Mouse (Mus musculus) hindbrain, postnatal 0 days (tissue): Measurements from ENCODE around the gene Nexn. TPM values are rescaled to one million over a fixed set of nuclear protein-coding genes. Genes with fewer than 3 reads are reported as not detected.

ENCODE experiments used
- ATAC-seq: fragments of 200-750 bp; cut with Nextera tagmentation; 2 replicates; pipeline ENCODE4 v1.8.0; 2017; ENCODE audit warnings: mild to moderate bottlenecking, moderate TSS enrichment, moderate library complexity
- DNase-seq: peaks from one replicate; pipeline ENCODE4 v3.0.0-alpha.2; 2015; ENCODE audit warnings: low spot score
- H3K27ac ChIP-seq: fragments of 300-500 bp; sonication (generic); 2 replicates; pipeline ENCODE4 v1.5.1; 2014; ENCODE audit warnings: mild to moderate bottlenecking
- H3K27me3 ChIP-seq: fragments of 300-500 bp; sonication (generic); 2 replicates; pipeline ENCODE4 v1.6.1; 2014; ENCODE audit warnings: low read length, mixed read lengths; ENCODE audit not compliant: insufficient read depth
- H3K36me3 ChIP-seq: fragments of 300-500 bp; sonication (generic); 2 replicates; pipeline ENCODE4 v1.6.1; 2014; ENCODE audit warnings: low read length, mixed read lengths; ENCODE audit not compliant: insufficient read depth
- H3K4me1 ChIP-seq: fragments of 300-500 bp; sonication (generic); 2 replicates; pipeline ENCODE4 v1.6.1; 2014; ENCODE audit warnings: antibody characterized with exemption, low read length, mixed read lengths; ENCODE audit not compliant: insufficient read depth
- H3K4me2 ChIP-seq: fragments of 300-500 bp; sonication (generic); 2 replicates; pipeline ENCODE4 v1.6.1; 2014; ENCODE audit warnings: low read depth, mild to moderate bottlenecking, low read length, moderate library complexity, mixed read lengths
- H3K4me3 ChIP-seq: fragments of 300-500 bp; sonication (generic); 2 replicates; pipeline ENCODE4 v1.5.1; 2014; ENCODE audit warnings: low read length
- H3K9ac ChIP-seq: fragments of 300-500 bp; sonication (generic); replicated peaks from 2 replicates; pipeline ENCODE4 v1.6.1; 2014; ENCODE audit warnings: mild to moderate bottlenecking, low read length, moderate library complexity, mixed read lengths
- H3K9me3 ChIP-seq: fragments of 300-500 bp; sonication (generic); 2 replicates; pipeline ENCODE4 v1.6.1; 2016; ENCODE audit warnings: low read length, mixed read lengths
- CTCF ChIP-seq: IDR thresholded peaks from 2 replicates; pipeline ENCODE4 v1.5.1; 2016; ENCODE audit warnings: antibody characterized with exemption, control low read depth, low read depth
- WGBS: fragments of 180-500 bp; shearing (Covaris S2); extraction: QIAGEN DNeasy Blood & Tissue Kit; methylation state at CpG from one replicate; pipeline ENCODE4 v1.1.7; 2014; 5-methylcytosine and 5-hydroxymethylcytosine counted together
- polyA plus RNA-seq: library from polyadenylated mRNA; unstranded; fragments of >200 nt; fragmentation: Nextera tagmentation; extraction: Ambion mirVana; gene quantifications from 2 replicates; pipeline ENCODE4 v1.2.1, GENCODE M21; 2015
- total RNA-seq: library from RNA; depleted of rRNA; stranded (reverse); fragments of >200 nt; gene quantifications from 2 replicates; pipeline ENCODE4 v1.2.3, GENCODE M21; 2014

The Nexn gene
- total and polyA plus RNA-seq, 2 experiments from 2014 or later, result 0.37 to 2.5 TPM

DNA sequence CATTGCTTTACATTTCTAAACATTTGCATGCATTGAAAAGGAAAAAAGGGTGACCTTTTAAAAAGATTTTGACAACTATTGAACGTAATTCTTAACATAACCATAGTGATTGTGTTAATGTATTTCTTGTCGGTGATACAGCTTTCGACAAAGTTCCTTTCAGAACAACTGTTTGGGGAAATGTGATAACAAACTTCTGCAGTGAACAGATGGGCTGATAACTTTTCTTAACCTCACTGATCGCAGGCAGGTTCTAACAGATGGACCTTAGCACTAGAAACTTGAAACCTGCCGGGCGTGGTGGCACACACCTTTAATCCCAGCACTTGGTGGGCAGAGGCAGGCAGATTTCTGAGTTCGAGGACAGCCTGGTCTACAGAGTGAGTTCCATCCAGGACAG is 37.3 kb downstream of the Nexn start:
- peaks cover 41% of the 10 kb centered on the region for H3K36me3 ChIP-seq
- DNase-seq (no peak), ATAC-seq (no peak)
- no peak for TF ChIP-seq CTCF
- no peak overlapping the region for H3K4me2 ChIP-seq
- H3K27ac ChIP-seq, result no peak overlapping the region
- H3K9me3 ChIP-seq, result no peaks in the 10 kb centered on the region
- H3K4me1 ChIP-seq, result no peaks in the 10 kb centered on the region
- no peaks in the 10 kb centered on the region for H3K27me3 ChIP-seq
- WGBS, result 95% methylated on average over 7 of the region's 7 CpGs
- H3K9ac ChIP-seq, result no peak overlapping the region
- H3K4me3 ChIP-seq, result no peak overlapping the region

DNA sequence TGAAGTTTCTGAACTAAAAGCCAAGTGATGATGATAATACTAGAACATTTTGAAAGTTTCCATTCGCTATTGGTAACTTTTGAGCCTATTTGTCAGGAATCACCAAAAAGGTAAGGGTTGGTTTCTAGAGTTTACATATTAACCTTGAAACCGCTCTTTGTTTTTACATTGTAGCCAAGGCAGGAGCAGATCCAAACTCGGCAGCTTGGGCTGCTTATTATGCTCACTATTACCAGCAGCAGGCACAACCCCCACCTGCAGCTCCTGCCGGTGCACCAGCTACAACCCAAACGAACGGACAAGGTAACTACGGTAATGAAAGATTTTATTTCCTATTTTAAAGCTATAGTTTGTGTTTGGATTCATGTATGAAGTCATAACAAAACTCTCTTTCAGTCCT is 40.2 kb downstream of the Nexn start:
- Histone ChIP-seq H3K36me3 (peaks cover 55% of the 10 kb centered on the region), H3K4me3 (no peak overlapping the region), H3K9me3 (no peaks in the 10 kb centered on the region), H3K4me2 (no peak overlapping the region), H3K27me3 (no peaks in the 10 kb centered on the region), H3K9ac (no peak overlapping the region), H3K4me1 (no peaks in the 10 kb centered on the region), H3K27ac (no peak overlapping the region)
- DNase-seq, result no peak
- ATAC-seq, result no peak
- WGBS, result 91% methylated on average over 7 of the region's 7 CpGs
- TF ChIP-seq CTCF, result no peak

DNA sequence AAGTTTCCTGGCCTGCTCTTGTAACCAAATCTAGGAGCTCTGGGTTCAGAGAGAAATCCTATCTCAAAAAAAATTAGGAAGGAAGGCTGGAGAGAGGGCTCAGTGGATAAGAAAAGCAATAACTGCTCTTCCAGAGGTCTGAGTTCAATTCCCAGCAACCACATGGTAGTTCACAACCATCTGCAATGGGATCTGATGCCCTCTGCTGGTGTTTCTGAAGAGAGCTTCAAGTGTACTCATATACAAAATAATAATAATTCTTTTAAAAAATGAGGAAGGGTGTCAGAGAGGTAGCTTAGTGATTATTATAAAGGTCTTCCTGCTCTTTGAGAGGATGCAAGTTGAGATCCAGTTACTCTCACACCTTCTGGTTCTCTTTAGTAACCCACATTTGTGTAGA is 41.2 kb downstream of the Nexn start:
- Histone ChIP-seq H3K4me1 (no peaks in the 10 kb centered on the region), H3K27ac (no peak overlapping the region), H3K4me3 (no peak overlapping the region), H3K9me3 (no peaks in the 10 kb centered on the region), H3K27me3 (no peaks in the 10 kb centered on the region), H3K9ac (no peak overlapping the region), H3K4me2 (no peak overlapping the region), H3K36me3 (peaks cover 61% of the 10 kb centered on the region)
- peak; percentile 30 for TF ChIP-seq CTCF
- no peak for ATAC-seq
- no peak for DNase-seq

DNA sequence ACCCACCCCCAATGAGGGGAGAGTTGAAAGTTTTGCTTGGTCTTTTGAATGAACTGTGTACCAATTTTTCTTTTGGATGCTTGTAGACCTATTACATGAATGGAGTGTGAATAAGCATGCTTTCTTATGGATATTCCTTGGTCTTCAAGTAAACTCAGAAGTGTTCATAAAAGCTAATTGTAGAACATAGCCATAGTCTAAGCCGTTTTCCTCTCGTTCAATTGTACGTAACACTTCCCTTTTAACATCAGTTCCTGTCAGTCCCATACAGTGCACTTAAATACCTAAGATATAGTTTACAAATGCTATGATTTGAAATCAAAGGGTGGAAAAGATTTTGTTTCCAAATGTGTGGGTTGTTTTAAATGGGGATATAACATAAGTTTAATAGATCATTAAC is 52.7 kb downstream of the Nexn start:
- Histone ChIP-seq H3K27me3 (no peaks in the 10 kb centered on the region), H3K4me2 (peak overlapping the region; percentile 82), H3K9me3 (no peaks in the 10 kb centered on the region), H3K36me3 (peaks cover 25% of the 10 kb centered on the region), H3K9ac (0 out of 2 replicates have a peak overlapping the region, but pooled peaks have one; percentile 17), H3K27ac (no peak overlapping the region), H3K4me3 (0 out of 2 replicates have a peak overlapping the region, but pooled peaks have one; percentile 7), H3K4me1 (peaks cover 11% of the 10 kb centered on the region; the same call in 1 of the 2 replicates)
- TF ChIP-seq CTCF, result no peak
- 43% methylated on average over 3 of the region's 3 CpGs for WGBS
- ATAC-seq (no peak), DNase-seq (no peak)

DNA sequence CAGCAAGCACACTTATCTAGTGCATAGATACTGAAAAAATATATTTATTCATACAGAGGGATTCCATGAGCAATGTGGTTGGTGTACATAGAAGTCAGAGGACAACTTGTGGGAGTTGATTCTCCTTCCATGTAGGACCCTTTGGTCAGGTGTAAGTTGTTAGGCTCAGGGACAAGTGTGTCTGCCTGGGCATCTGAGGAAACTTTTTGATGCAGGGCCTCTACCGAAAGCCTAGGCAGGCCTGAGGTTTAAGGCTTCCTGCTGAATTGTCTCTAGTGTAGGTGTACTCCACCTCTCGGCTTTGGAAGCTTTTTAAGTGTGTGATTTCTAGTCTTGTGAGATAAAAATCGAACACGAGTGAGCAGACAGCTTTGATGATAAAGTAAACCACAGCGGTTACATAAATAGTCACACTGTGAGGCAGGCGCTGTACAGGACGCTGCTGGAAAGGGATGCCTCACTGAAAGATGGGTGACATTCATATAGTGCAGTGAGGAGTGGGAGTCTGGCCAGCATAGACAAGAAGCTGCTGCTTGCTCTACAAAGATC is 54.3 kb downstream of the Nexn start:
- 34% methylated on average over 7 of the region's 7 CpGs for WGBS
- ATAC-seq (no peak), DNase-seq (no peak)
- Histone ChIP-seq H3K27me3 (no peaks in the 10 kb centered on the region), H3K36me3 (peaks cover 10% of the 10 kb centered on the region; the same call in 1 of the 2 replicates), H3K4me2 (peak overlapping the region; percentile 82), H3K9ac (peak overlapping the region; percentile 100), H3K27ac (peak overlapping the region; percentile 99; the same call in 1 of the 2 replicates), H3K4me3 (peak overlapping the region; percentile 63), H3K9me3 (no peaks in the 10 kb centered on the region), H3K4me1 (peaks cover 11% of the 10 kb centered on the region; the same call in 1 of the 2 replicates)
- no peak for TF ChIP-seq CTCF

DNA sequence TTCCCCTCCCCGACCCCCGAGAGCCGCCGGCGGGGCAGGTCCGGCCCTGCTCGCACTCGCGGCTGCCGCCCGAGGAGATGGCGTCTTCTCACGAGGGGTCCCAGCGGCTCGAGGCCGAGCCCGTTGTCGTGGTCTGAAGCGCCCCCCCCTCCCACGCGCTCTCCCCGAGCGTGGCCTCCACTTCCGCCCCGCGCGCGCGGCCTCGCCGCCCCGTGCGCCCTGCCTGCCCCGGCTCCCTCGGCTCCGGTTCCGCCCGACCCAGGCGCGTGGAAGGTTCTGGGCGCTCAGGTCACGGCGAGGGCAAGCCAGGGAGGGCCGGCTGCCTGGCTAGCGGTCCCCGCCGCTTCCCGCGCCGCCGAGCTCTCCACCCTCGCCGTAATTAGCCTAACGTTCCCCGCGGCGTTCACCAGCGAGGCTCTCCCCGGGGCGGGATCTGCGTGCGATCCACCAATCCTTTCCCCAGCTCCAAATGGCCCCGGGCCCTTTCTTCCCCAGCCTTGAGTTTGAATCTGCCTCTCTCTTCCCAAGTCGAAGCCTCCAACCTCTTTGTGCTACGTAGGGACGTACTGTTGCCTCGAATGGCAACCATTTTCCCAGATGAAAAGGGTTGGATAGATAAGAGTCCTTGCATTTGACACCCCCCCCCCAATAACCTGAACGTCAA is 55.3 kb downstream of the Nexn start:
- H3K4me3 ChIP-seq, result peak overlapping the region; percentile 63
- H3K27ac ChIP-seq, result peak overlapping the region; percentile 99
- H3K27me3 ChIP-seq, result no peaks in the 10 kb centered on the region
- peak overlapping the region; percentile 82 for H3K4me2 ChIP-seq
- H3K9ac ChIP-seq, result peak overlapping the region; percentile 100
- H3K4me1 ChIP-seq, result peaks cover 11% of the 10 kb centered on the region; the same call in 1 of the 2 replicates
- TF ChIP-seq CTCF, result no peak
- DNase-seq (peak; percentile 71), ATAC-seq (peak; percentile 56)
- H3K9me3 ChIP-seq, result no peaks in the 10 kb centered on the region
- H3K36me3 ChIP-seq, result peaks cover 4% of the 10 kb centered on the region; the same call in 1 of the 2 replicates
- WGBS, result 0% methylated on average over 45 of the region's 68 CpGs

DNA sequence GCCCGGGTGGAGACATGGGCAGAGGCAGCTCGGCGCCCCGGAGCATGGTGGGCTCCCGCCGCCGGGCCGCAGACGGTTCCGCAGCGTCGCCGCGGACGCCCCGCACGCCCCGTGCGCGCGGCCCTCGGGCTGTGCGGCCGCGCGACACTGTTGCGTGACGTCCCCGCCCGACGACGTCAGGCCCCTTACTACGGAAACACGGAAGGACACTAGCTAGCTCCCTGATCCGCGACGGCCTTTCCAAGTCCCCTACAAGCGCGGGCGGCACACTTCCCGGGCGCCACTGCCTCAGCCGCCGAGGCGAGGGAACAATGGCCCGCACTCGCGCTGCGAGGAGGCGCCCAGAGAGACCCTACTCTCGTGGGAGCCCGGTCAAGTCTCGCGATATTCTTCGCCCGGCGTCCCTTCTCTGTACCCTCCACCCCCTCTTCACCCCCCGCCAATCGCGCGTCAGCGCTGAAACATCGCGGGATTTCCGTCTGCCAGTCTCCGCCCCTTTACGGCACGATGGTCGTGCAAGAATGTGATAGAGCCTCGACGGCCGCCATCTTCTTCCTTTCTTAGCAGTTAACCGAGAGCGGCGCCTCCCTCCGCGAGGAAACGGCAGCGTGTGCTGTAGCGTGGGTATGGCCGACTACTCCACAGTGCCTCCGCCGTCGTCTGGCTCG is 56.0 kb downstream of the Nexn start, which contains the start of the genes Dnajb4 and Fubp1:
Gene Dnajb4 (minus strand): TSS at position 336 of the 668 bp plus-strand sequence.
Gene Fubp1 (plus strand): TSS at position 456 of the 668 bp plus-strand sequence.
- Histone ChIP-seq H3K9ac (peak within 1 kb of the TSS; percentile 100), H3K27ac (peak within 1 kb of the TSS; percentile 99), H3K36me3 (no peaks in the 10 kb centered on the region), H3K4me3 (peak within 1 kb of the TSS; percentile 63), H3K4me1 (peaks cover 11% of the 10 kb centered on the region; the same call in 1 of the 2 replicates), H3K4me2 (peak within 1 kb of the TSS; percentile 82), H3K9me3 (no peaks in the 10 kb centered on the region), H3K27me3 (no peaks in the 10 kb centered on the region)
- ATAC-seq (peak; percentile 98), DNase-seq (peak; percentile 99)
- TF ChIP-seq CTCF, result peak; percentile 9; the same call in 1 of the 2 replicates
- WGBS, result under 1% methylated on average over 82 of the region's 85 CpGs
